Mouse (Mus musculus): ENCODE data around the gene Gm13030.
"Not testable (repeated sequence)": the region's sequence is repeated elsewhere in the genome, so short reads cannot be mapped to it uniquely, and the experiment has no call there.

Gm13030 gene

DNA sequence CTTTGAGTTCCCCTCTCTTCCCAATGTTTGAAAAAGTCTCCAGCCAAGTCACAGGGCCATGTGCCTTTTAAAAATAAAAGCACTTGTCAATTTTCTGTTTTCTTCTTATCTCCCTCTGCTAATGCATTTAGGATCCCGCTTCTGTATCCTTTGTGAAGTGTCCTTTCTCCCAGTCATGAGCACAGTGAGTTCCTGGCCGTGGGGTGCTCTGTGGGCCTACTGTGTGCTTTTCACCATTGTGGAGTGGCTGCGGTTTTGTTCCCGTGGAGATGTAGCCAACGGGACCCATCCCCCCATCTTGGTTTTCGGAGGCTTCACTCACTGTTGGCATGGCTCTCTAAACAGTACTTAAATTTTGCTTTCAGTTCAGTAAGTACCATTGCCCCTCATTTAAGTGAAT lies 7.8 kb downstream of the Gm13030 start:
- DNase-seq (ENCODE audit: low read depth, low spot score): no peak

DNA sequence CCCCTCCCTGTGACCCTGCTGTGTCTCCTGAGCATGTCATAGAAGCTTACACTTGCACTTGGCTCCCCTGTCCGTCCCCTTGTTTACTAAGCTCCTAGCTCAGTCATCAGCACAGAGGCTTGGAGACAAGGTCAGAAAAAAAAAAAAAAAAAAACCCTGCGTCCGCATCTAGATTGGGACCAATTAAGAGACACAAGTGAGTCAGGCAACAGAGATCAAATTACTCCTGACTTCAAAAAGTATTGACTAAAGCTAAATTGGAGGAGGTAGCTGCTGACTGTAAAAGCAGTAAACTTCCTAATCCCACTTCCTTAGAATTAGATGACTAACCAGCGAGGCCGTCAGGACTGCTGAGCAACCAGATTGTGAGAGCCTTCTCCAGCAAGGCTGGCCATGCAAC lies 8.7 kb downstream of the Gm13030 start:
- DNase-seq (ENCODE audit: low read depth, low spot score): no peak

DNA sequence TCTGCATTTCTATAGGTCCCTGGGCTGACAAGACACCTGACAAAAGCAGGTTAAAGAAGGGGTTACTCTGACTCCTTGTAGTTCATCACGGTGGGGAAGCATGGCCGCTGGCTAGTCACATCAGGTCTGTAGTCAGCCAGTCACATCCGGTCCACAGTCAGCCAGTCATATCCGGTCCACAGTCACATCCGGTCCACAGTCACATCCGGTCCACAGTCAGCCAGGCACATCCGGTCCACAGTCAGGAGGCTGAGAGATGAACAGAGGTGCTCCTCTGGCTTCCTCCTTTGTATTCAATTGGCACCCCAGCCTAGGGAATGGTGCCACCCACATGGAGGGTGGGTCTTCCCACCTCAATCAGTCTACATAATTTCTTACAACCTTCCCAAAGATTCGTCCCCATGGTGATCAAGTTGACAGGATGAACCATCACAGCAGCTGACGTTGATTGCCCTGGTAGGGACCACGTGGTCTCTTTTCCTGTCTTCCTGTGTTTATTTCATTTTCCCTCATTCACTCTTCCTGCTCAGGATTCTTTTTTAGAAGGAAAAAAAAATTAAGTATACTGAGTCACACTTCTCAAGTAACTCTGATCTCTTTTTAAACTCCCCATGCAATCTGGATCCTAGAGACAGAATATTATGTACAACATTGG lies 10.3 kb downstream of the Gm13030 start, which contains the start of gene Pla2g5:
Gene Pla2g5 (minus strand): TSS at position 139 of the 655 bp plus-strand sequence.
- no peak for DNase-seq (ENCODE audit: low read depth, low spot score)

DNA sequence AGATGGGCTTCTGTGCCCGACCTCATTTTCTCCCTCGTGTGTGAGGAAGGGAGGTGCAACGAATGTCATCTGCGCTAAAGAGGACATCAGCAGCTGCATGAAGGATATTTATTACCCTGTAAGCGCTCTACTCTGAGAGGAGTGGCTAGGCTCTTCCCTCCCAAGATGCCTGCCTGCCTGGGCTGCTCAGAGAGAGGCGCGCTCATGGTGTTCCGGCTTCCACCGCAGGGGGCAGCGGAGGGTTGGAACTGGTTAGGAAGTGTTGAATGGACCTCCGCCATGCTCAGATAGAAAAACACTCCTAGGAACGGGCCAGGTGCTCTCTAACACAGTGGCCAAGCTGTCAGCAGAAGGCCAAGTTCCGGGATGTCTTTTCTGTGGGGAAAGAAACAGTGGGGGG lies 14.0 kb downstream of the Gm13030 start:
- no peak for DNase-seq (ENCODE audit: low read depth, low spot score)

DNA sequence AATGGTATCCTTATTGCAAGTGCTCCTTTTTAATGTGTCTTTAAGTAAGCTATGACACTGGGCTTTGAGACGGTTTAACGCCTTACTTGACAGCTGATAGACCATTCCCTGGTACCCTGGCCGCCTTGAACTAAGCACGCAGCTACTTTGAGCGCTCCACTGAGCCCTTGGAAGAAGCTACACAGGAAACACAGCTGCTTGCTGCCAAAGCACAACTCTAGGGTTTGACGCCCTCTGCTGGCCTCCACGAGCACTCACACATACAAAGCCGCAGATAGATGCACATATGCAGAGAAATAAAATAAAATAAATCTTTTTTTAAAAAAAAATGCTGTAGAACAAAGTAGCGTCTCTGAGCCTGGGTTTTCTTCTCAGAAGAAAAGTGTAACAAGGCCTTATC lies 14.5 kb downstream of the Gm13030 start:
- no peak for DNase-seq (ENCODE audit: low read depth, low spot score)

DNA sequence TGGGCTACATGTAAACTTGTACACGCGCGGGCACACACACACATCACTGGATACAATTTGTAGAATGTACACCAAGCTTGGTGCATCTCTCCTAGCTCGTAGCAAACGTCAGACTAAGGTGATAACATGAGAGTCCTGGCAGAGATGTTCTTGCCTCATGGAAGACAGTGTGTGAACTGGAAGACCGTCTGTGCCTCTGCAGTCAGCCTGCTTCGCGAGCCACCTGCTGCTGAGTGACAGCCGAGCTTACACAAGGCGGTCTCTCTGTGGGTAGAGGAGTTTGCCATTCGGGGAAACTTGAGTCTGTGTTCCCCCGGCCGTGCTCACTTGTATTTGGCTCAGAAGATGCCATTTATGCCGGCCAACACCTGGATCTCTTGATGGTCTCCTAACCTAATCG lies 15.3 kb downstream of the Gm13030 start:
- no peak for DNase-seq (ENCODE audit: low read depth, low spot score)

DNA sequence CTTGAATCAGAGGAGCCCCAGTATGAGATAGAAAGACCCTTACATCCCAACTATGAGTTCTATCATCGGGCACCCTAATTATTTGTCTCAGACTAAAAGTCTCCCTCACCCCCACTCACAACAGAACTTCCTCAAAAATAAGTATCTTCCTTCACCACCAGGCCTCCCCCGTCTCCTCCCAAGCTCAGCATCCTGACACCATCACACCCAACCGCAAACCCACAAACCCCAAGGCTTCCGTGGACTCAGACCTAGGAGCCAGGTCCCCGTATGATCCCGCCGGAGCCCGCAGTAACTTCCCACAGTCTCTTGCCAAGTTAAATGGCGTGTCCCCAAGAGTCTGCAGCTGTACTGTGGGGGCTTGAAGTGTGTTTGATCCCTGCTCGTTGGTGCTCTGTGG lies 16.2 kb downstream of the Gm13030 start:
- no peak for DNase-seq (ENCODE audit: low read depth, low spot score)

DNA sequence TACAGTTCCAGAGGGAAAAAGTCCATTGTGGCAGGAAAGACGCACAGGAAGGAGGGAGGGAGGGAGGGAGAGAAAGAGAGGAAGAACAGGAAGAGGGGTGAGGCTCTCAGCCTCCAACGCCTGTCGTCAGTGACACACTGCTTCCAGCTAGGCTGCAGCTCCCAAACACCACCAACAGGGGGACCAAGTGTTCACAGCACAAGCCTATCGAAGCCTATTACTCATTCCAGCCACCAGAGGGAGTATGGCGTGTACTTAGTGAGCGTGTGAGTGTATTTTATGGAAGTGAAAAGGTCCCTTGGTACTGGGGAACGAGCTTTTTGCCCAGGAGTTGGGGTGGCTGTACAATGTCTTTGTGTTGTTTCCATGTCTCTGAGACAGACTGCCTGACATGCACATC lies 17.3 kb downstream of the Gm13030 start:
- DNase-seq (ENCODE audit: low read depth, low spot score): peak; percentile 26

DNA sequence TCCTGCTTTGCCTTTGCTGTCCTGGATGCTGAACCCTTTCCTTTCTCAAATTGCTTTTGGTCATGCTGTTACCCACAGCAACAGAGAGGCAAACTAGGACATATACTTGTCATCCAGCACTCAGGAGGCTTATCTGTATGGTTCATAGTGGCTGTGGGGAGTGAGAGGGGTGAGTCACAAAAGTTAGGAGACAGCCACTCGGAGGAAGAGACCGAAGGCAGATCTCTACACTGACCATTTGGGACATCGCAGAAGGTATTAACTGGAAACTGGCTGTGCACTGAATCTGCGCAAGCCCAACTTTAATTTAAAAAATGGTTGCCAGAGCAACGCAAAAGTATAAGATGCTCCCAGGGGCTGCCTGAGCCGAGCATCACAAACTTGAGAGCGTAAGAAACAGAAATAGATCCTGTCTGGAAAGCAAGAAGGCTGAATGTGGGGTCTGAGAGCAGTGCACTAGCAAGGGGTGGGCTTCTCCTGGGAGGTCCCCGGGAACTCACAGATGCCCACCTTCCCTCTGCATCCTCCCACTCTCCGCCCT lies 18.6 kb downstream of the Gm13030 start:
- no peak for DNase-seq (ENCODE audit: low read depth, low spot score)

DNA sequence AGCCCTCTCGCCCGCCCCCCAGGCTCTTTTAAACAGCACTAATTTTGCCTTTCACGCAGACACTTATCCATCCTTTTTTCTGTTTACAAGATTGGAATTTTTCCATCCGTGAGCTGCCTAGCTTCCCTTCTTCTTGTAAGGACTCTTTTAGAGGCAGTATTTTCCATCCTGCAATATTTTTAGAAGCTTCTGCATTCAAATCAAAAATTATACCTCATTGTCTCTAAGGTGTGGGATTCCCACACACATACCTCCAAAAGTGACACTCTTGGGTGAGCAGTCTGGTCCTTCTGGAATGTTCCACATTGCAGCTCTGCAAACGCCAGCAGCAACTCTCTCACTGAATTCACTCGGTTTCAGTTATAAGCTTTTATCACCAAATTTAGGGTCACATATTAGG lies 20.8 kb downstream of the Gm13030 start:
- DNase-seq (ENCODE audit: low read depth, low spot score): no peak

DNA sequence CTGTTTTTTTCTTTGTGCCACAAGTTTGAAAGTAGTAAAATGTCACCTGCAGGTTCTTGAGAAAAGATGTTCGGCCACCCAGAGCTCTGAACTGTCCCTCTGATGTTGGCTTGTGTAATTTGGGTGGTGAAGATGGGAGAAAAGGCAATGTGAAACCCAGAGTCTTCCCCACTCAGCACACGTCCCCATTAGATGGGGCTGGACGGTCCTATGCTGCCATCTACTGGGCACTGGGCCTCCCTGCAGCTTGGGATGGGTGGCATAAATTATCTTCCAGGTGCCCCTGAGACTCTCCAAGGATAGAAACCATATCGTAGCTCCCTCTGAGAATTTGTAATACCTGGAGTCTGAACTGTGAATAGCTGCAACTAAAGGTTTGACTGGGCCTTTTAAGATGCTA lies 22.3 kb downstream of the Gm13030 start:
- peak; percentile 11 for DNase-seq (ENCODE audit: low read depth, low spot score)

DNA sequence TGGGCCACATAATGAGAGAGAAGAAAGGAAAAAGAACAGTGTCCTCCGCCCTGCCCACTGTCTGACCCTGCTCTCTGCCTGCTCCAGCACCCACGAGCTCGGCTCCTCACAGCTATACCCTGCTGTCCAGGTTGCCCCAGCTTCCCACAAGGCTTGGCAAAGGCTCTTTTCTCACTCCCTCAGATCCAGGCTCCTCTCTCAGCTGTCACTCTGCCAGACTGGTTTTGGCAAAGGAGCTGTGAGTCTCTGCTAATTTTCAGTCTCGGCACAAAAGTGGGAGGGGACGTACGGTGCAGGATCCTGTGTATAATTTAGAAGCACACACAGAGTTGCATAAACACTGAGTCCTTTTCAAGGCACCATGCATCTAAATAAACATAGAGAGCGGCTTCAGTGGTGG lies 32.4 kb downstream of the Gm13030 start:
- DNase-seq (ENCODE audit: low read depth, low spot score): no peak

DNA sequence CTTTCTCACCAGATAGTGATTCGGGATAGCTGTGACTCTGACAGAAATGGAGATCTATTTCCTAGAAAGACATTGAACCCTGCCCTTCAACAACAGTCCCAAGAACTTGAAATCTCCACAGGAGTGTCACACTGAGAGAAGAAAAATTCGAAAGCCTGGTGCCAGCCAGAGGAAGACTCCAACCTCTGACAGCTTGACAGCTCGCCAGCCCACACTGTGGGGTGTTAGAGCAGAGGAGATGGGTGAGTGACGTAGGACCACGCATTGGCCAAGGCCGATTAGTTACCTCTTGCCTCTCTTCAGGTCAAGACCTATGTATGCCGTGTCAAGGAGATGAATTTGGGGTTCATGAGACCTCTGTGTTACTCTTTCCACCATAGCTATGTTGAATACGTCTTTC lies 33.0 kb downstream of the Gm13030 start:
- DNase-seq (ENCODE audit: low read depth, low spot score): no peak

DNA sequence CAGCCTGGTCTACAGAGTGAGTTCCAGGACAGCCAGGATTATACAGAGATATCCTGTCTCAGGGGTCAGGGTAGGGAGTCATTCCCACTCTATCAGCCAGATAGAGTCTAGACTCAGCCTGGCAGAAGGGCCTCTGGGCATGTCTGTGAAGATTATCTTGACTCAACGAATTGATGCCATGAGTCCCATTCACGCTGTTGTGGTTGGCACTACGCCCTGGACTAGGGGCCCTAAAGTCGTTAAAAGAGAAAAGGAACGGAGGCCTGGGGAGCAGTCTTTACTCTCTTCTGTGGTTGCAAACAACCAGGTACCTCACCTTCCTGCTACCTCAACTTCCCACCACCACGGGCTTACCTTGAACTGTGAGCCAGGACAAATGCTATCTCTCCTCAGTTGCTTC lies 34.0 kb downstream of the Gm13030 start:
- no peak for DNase-seq (ENCODE audit: low read depth, low spot score)

DNA sequence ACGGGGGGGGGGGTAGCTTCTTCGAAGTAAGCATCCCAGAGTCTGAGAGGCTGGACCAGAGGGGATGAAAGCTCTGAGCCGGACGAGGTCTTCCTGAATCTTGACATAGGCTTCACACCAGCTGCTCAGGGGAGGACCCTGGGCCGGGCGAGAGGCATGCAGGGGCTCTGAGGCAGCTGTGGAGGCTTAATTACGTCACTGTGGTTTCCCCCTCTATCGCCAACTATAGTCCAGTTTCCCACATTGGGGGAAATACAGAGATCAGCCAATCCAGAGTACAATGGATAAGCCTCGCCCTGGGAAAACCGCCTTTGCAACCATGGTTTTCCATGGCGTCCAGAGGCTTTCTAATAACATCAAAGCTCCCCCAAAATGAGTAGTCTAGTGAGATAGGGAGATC lies 46.6 kb downstream of the Gm13030 start:
- no peak for DNase-seq (ENCODE audit: low read depth, low spot score)

DNA sequence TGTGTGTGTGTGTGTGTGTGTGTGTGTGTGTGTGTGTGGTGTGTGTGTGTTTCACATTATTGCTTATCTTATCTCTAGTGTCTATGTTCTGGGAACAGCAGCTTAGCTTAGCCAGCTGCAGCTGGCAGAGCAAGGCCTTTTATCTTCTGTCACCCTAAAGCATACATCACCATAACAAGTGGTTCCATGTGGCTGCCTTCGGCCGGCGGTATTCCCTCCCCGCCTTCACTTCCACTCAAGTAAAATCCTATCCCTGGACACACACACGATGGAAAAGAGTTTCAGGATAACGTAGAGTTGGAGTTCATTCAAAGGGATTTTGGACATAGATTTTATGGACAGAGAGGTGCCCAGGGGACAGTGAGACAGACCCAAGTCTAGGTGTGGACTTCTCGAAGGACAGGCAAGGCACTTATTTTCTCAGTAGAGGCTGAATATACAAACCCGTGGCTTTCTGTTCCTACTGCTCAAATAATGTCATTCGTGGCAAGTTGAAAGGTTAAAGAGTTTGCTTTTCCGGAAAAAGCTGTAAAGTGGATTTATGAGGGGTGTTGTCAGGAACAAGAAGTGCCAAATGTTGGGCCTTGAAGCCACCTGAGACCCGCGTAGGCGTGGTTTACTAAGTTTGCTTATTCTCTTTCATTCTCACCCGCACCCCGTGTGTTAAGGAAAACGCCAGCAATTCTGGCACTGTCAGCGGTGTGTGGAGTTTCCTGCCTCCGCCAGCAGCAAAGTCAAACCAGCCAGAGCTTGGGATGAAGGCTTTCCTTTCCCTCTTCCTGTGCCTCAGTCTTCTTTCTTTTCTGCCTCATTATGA lies 47.8 kb downstream of the Gm13030 start:
- no peak for DNase-seq (ENCODE audit: low read depth, low spot score)

DNA sequence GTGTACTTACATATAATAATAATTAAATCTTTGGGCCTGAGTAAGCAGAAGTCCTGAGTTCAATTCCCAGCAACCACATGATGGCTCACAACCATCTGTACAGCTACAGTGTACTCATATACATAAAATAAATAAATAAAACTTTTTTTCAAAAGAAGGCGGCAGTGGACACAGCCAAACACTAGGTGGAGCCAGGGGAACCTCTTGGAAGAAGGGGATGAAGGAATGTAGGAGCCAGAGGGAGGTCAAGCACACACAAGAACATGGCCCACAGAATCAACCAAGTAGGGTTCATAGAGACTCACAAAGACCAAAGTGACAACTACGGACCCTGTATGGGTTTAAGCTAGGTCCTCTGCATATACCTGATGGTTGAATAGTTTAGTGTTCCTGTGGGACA lies 49.1 kb downstream of the Gm13030 start:
- no peak for DNase-seq (ENCODE audit: low read depth, low spot score)

DNA sequence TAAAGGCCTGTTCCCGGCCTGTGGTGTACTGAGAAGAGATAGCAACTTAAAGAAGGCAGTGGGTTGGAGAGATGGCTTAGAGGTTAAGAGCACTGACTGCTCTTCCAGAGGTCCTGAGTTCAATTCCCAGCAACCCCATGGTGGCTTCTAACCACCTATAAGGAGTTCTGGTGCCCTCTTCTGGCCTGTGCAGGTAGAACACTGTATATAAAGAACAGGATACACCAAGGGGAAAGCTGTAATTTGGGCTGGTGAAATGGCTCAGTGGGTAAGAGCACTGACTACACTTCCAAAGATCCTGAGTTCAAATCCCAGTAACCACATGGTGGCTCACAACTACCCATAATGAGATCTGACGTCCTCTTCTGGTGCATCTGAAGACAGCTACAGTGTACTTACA lies 49.6 kb downstream of the Gm13030 start:
- DNase-seq (ENCODE audit: low read depth, low spot score): not testable (repeated sequence)

DNA sequence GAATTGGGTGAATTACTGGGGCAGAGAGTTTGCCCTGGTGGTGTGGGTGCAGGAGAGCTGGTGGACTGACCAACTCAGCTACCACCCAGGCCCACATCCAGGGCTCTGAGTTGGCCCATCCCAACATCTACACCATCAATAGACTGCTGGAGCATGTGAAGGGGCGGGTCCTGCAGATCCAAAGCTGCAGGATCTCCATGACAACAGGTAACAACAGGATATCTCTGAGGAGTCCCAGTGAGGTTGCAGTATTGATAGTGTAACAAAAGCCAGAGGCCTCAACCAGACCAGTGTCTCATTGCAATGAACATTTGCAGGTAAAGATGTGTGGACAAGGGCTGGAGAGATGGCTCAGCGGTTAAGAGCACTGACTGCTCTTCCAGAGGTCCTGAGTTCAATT lies 52.7 kb downstream of the Gm13030 start:
- DNase-seq (ENCODE audit: low read depth, low spot score): no peak
